Comparison of ENCODE assay signal across 12 mouse cellular contexts in the genomic region with DNA sequence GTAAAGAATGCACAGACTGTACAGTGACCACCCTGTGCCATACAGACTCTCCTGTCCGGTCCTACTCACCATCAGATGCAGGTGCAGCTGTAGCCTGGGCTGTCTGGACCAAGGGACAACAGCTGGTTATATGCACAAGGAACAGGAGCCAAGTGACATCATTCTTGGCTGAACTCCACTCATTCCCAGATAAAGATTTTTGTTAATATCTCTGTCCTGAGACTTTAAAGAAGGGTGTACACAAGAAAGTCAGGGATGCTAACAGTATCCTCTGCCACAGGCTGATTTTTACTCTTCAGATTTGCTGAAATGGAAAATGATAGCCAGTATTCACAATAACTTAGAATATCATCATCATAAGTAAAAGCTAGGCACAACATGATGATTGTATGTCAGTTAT.
"Had no signal": no experiment of that assay in that cellular context is flagged by ENCODE, and none has a peak within 500 bp of the region (broad histone marks: within the 10 kb centered on the region; RNA-seq: fewer than 3 reads in every experiment).

Gene Olfr328, minus strand, starts transcription at position 101 of the 400 bp plus-strand sequence.

- DNase-seq: gastrocnemius, adult 2 months; gastrocnemius, postnatal 25 days; heart, adult 18-20 months; heart, postnatal 10 days; heart, postnatal 4 days; kidney, adult 18-20 months; kidney, adult 8-10 months; kidney, postnatal 14 days; kidney, postnatal 36 days; layer of hippocampus, adult 9-11 months; layer of hippocampus, postnatal 36 days; left cerebral cortex, postnatal 4 days had no signal
